In genomic region chr4:55535012-55535411, GRCm38 (mm10) we compare ENCODE assay signal across 21 mouse cellular contexts.
"Had no signal": no experiment of that assay in that cellular context is flagged by ENCODE, and none has a peak within 500 bp of the region (broad histone marks: within the 10 kb centered on the region; RNA-seq: fewer than 3 reads in every experiment).

No protein-coding gene starts in this region.

- DNase-seq: liver, embryonic 13.5 days; liver, postnatal 0 days; lung, adult 2 months; lung, postnatal 14 days; retina, postnatal 1 day; right cerebral cortex, adult 18-20 months; right cerebral cortex, postnatal 25 days; right cerebral cortex, postnatal 4 days; spleen, adult 18-20 months; thymus, adult 18-20 months; thymus, postnatal 14 days; thymus, postnatal 4 days had no signal

- H3K4me2 ChIP-seq: liver, embryonic 11.5 days; liver, embryonic 13.5 days; liver, embryonic 15.5 days; lung, embryonic 15.5 days; midbrain, embryonic 12.5 days; midbrain, embryonic 15.5 days; neural tube, embryonic 13.5 days; neural tube, embryonic 15.5 days had no signal

- H3K9me3 ChIP-seq: liver, embryonic 13.5 days; liver, embryonic 15.5 days; lung, embryonic 15.5 days; megakaryocyte, embryonic 14.5 days; midbrain, embryonic 12.5 days; midbrain, embryonic 15.5 days; neural tube, embryonic 13.5 days; neural tube, embryonic 15.5 days had no signal

- H3K36me3 ChIP-seq: liver, embryonic 13.5 days; liver, embryonic 15.5 days; lung, embryonic 15.5 days; midbrain, embryonic 12.5 days; midbrain, embryonic 15.5 days; neural tube, embryonic 13.5 days; neural tube, embryonic 15.5 days had no signal

- H3K27ac ChIP-seq: liver, embryonic 13.5 days; liver, embryonic 15.5 days; lung, embryonic 15.5 days; macrophage; midbrain, embryonic 12.5 days; midbrain, embryonic 15.5 days; neural tube, embryonic 13.5 days; neural tube, embryonic 15.5 days had no signal

- H3K4me3 ChIP-seq: liver, embryonic 13.5 days; liver, embryonic 15.5 days; lung, embryonic 15.5 days; megakaryocyte, embryonic 14.5 days; midbrain, embryonic 12.5 days; midbrain, embryonic 15.5 days; neural tube, embryonic 13.5 days; neural tube, embryonic 15.5 days had no signal

- H3K9ac ChIP-seq: liver, embryonic 13.5 days; liver, embryonic 15.5 days; liver, postnatal 0 days; lung, embryonic 15.5 days; midbrain, embryonic 12.5 days; midbrain, embryonic 15.5 days; neural tube, embryonic 13.5 days; neural tube, embryonic 15.5 days had no signal

- ATAC-seq: liver, postnatal 0 days; midbrain, embryonic 15.5 days had no signal
